Mouse (Mus musculus) urinary bladder, postnatal 4 days (tissue): ENCODE measurements around the gene Acadm.

Experiments
- DNase-seq, 2 experiments: peaks; one replicate each; pipeline ENCODE4 v3.0.0; 2021 to 2022; ENCODE audit warnings: low spot score in 2 of 2

Acadm gene

DNA sequence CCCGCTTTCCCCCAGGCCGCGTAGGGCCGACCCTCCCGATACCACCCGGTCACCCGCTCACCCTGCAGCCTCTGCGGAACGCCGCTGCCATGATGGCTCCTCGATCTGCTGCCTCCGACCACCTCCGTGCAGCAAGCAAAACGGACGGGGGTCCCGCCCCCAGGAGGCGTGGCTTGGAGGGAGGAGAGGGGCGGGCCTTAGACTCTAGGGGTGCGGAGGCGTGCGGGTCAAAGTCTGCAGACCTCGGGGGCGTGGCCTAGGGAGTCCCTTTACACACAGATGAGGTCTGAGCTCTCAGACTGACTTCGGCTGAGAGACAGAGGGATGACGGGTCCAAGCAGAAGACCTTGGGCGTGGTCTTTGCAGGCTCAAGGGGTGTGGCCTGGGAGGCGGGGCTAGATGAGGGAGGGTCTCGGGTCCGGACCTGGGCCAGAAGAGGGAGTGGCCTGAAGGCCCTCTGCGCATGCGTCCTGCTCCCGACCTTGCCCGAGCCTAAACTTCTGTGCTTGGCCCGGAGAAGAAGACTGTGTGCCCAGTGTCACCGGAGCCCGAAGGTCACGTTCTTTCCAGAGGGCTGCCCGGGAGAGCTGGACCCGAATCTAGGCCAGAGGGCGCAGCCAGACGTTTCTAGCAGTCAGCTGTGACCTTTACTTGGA lies at the start of gene Acadm:
Gene Acadm (minus strand): TSS at position 298 of the 656 bp plus-strand sequence.
- peak; percentile 97 to 98 for DNase-seq

- DNase-seq = no peak
Observed at GRCm38 (mm10) chr3:153984428-153985340, 40.3 kb upstream of the Acadm start.

GRCm38 (mm10) chr3:153980611-153981010 lies 36.2 kb upstream of the Acadm start:
- no peak for DNase-seq

DNA sequence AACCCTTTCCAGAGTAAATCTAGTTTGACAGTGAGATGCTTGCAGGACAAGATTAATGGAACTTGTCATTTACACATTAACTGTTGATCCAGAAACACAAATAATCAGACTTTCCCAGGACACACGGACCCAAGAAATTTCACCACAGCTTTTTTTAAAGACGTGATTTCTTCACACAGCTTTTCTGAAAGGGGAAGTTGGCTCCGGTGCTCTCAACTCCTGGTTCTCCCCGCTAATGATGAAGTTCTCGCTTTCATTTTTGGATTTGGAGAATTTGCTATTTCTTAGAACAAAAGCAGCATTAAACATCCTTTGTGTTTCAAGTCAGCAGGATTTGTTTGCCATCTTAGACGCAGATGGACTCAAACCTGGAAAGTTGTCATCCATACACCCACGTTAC lies 31.4 kb upstream of the Acadm start:
- no peak for DNase-seq

GRCm38 (mm10) chr3:153975060-153975459 lies 30.6 kb upstream of the Acadm start:
- no peak for DNase-seq

DNA sequence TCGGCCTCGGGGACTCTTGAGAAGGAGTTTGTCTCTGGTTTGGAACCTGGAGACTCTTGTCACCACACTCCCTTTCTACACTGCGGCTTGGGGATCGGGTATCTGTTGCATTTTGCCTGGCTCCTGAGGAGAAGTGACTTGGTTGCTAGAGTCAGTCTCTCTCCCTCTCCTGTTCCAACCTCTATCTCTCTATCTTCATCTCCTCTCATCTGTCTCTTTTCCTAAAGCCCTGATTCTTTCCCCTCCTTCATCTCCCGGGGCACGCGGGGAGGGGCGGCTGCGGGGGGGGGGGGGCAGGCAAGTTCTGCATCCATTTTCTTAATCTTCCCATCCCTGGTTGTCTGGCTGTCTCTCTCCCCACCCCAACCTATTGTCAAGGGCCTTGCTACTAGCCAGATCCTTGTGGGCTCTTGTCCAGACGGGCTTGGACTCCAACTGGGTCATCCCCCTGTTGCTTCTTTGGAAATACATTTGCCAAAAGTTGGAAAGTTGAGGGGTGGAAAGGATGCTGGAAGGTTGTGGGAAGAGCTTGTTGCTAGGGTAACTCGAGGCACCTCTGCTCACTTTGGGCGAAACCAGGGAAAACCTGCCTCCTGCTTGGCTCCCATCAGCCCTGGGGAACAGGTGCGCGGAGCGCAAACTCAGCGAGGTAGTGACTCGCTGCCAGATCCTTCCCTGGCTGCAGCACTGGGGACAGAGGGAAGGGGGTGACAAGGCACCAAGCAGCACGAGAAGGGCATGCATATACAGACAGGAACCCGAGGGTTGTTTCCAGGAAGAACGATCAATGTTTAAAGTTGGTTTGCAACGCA lies 29.7 kb upstream of the Acadm start:
- no peak for DNase-seq

GRCm38 (mm10) chr3:153973171-153973948 lies 28.9 kb upstream of the Acadm start, which contains the start of gene Slc44a5:
TSS of gene Slc44a5 (plus strand) at chr3:153973436.
- DNase-seq = no peak

GRCm38 (mm10) chr3:153969451-153969850 lies 25.0 kb upstream of the Acadm start:
- DNase-seq = no peak

- no peak for DNase-seq
Observed at GRCm38 (mm10) chr3:153968549-153968948, 24.1 kb upstream of the Acadm start.

DNA sequence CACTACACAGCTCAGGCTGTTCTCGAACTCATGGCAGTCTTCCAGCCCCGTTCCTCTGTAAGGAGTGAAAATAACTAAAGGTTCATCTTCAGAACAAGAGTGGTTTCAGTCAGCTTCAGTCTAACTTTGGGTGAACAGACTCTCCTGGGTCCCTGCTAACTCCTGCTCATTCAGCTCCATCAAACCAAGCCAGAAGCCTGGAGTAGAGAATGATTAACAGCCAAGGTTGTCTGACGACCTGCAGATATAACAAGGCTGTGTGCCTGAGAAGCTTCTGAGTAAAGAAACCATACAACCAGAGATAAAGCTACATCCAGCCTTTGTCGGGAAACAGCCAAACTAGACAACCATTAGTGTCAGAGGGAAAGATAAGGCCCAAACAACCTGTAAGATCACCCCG lies 23.0 kb upstream of the Acadm start:
- DNase-seq = no peak

GRCm38 (mm10) chr3:153961632-153962389 lies 17.4 kb upstream of the Acadm start:
- no peak for DNase-seq

DNA sequence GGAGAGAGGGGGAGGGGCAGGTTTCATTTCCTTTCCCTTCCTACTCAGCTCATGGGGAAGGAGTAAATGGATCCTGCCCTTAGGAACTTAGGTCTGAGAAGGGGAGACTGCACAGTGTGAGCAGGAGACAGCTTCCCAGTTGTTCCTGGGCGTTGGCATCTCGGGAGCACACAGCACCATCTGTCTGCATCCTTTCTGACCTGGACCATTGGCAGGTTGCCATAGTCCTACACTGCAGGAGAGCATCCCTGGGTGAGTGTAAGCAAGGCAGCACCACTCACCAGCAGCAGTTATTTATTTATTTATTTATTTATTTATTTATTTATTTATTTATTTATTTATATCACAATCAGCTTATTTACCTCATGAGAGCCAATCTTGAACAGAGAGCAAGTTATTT lies 16.5 kb upstream of the Acadm start:
- DNase-seq = no peak

GRCm38 (mm10) chr3:153959731-153960207 lies 15.3 kb upstream of the Acadm start:
- no peak for DNase-seq

- DNase-seq = no peak
Observed at GRCm38 (mm10) chr3:153959035-153959730, 14.8 kb upstream of the Acadm start.

GRCm38 (mm10) chr3:153957916-153958315 lies 13.5 kb upstream of the Acadm start:
- DNase-seq = no peak

DNA sequence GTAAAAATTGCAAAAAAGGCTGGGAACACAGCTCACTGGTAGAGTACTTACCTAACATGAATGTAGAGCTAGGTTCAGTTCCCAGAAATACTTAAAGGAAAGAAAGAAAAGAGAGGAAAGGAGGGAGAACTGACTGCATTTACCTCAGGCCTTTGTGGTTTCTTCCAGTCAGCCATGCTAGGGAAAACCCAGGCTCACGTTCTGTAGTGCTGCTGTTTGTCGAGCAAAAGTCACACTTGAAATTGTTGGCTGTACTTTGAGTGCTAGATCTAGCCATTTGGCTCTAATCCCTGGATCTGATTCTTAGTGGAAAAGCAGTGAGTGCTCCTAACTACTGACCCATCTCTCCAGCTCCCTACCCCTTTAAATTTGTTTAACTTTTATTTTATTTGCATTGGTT lies 3.7 kb upstream of the Acadm start:
- no peak for DNase-seq

DNA sequence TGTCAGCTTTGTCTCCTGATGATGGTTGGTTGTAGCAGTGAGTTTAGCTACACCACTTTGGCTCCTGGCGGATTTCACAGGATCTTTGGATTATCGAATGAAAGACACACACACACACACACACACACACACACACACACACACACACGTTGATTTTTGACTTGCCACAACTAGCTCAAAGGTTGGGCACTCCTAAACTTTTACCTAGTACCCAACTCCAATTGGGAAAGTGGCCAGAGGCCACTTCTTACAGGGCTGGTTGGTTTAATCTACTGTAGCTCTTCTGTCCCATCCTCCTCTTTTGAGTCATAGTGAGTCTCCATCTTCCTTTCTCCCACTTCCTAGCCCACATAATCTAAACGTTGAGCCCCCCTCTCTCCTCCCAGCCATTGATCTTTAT lies 2.8 kb upstream of the Acadm start:
- no peak for DNase-seq

- DNase-seq = no peak
Observed at GRCm38 (mm10) chr3:153943901-153944334, 514 bp downstream of the Acadm start.

DNA sequence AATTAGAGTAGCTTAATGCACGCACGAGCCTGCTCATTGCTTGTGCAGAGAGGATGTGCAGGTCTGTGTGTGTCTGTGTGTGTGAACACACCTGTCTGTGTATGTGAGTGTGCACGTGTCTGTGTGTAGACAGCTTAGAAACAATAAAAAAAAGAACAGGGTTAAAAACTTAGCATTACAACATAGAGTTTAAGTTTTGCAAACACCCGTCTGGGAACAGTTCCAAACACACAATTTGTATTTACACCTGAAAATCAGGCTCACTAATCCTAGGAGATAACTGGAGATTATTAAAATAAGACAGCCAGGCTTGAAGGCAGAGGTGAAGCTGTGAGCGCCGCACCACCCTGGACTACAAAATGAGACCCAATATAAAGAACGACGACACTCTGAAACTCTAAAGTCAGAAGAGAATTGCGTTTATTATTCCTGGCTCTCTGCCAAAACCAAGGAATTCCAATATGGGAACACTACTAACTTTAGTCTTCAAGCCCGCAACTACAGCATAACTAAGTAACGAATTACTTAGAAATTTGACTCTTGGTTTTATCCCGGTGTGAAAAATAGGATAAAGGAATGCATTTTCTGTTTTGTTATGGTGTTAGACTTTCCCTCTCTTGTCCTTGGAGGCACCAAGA lies 1.3 kb downstream of the Acadm start:
- DNase-seq = no peak
